Mouse (Mus musculus) olfactory bulb, adult 2 months (tissue): ENCODE measurements at regions not wholly inside any gene's neighbourhood (a gene's known extent, or its start where the extent isn't known, plus 50 kb on each side); places are given as distances from the start of the nearest gene placed in this dataset.
A peak's percentile ranks its signal among the peaks of the same experiment; 100 is the strongest.

ENCODE experiments used
- H3K27ac ChIP-seq: fragments of 200-500 bp; 2 replicates; pipeline ENCODE4 v1.5.1; 2012; ENCODE audit warnings: low read depth, low read length; ENCODE audit not compliant: insufficient read depth
- H3K4me1 ChIP-seq: fragments of 200-500 bp; 2 replicates; pipeline ENCODE4 v1.6.1; 2012; ENCODE audit warnings: low read length; ENCODE audit not compliant: control insufficient read depth, insufficient read depth
- H3K4me3 ChIP-seq: fragments of 200-500 bp; 2 replicates; pipeline ENCODE4 v1.5.1; 2012; ENCODE audit warnings: mild to moderate bottlenecking, low read depth, low read length, moderate library complexity; ENCODE audit not compliant: insufficient read depth
- CTCF ChIP-seq: fragments of 200-500 bp; IDR thresholded peaks from 2 replicates; pipeline ENCODE4 v1.5.1; 2012; ENCODE audit warnings: low read depth, mild to moderate bottlenecking, low read length, moderate library complexity; ENCODE audit not compliant: insufficient read depth
- POLR2A ChIP-seq: fragments of 200-500 bp; IDR thresholded peaks from 2 replicates; pipeline ENCODE4 v1.6.1; 2012; ENCODE audit warnings: mild to moderate bottlenecking, low read depth, low read length, moderate library complexity; ENCODE audit not compliant: insufficient read depth
- WGBS: fragments of 180-500 bp; shearing (Covaris S2); methylation state at CpG from one replicate; pipeline ENCODE4 v1.1.7; 2018; 5-methylcytosine and 5-hydroxymethylcytosine counted together

DNA sequence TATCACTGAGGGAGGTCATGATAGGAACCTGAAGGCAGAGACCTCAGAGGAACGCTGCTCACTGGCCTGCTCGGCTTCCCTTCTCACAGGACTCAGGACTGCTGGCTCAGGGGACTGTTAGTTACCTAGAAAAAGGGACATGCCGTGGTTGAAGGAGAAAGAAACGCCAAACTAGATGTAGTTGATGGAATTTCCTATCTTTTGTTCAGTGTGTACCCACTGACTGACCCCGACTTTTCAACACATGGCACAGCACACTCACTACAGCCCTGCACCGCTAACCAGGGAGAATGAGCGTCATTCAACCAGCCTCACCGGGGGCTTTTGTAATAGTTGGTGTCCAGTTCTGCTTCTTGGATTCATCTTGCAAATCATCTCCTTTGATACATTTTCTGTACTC is 86.8 kb upstream of the Dlg1 start:
- Histone ChIP-seq H3K4me3 (no peak overlapping the region), H3K27ac (no peak overlapping the region), H3K4me1 (peaks cover 3% of the 10 kb centered on the region; the same call in 1 of the 2 replicates)
- TF ChIP-seq CTCF (no peak), POLR2A (no peak)
- 80% methylated on average over 8 of the region's 8 CpGs for WGBS

DNA sequence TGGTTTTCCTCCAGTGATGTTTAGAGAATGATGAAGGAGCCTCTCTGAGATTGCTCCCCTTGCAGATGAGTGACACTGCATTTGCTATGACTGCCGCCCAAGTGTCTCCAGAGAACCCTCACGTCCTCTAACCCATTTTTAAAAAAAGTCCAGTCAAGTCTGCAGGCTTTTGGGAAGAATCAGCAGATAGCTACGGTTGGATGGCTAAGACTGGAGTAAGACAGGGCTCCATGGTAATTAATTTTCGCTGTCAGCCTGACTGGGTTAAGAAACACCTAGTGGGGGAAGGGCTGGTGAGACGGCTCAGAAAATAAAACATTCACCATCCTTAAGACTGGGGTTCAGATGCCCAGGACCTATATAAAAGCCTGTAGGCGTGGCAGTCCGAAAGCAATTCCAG is 85.9 kb upstream of the Dlg1 start:
- Histone ChIP-seq H3K4me3 (no peak overlapping the region), H3K27ac (no peak overlapping the region), H3K4me1 (peaks cover 2% of the 10 kb centered on the region; the same call in 1 of the 2 replicates)
- 86% methylated on average over 7 of the region's 7 CpGs for WGBS
- no peak for TF ChIP-seq POLR2A

DNA sequence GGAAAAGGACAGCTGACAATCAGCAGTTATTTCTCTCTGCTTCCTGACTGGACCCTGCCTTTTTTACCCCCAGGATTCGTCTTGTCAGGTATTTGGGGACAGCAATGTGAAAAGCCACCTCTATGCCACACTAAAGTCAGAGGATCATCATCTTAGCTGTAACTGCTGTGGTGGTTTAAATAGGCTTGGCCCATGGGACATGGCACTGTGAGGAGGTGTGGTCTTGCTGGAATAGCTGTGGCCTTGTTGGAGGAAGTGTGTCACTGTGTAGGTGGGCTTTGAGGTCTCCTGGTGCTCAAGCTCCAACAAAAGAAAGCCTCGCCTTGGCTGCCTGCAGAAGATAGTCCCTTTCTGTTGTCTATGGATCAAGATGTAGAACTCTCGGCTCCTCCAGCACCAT is 83.9 kb upstream of the Dlg1 start:
- Histone ChIP-seq H3K27ac (no peak overlapping the region), H3K4me3 (no peak overlapping the region), H3K4me1 (peaks cover 2% of the 10 kb centered on the region; the same call in 1 of the 2 replicates)
- 96% methylated on average over 3 of the region's 3 CpGs for WGBS
- no peak for TF ChIP-seq POLR2A
- no peak for TF ChIP-seq CTCF

DNA sequence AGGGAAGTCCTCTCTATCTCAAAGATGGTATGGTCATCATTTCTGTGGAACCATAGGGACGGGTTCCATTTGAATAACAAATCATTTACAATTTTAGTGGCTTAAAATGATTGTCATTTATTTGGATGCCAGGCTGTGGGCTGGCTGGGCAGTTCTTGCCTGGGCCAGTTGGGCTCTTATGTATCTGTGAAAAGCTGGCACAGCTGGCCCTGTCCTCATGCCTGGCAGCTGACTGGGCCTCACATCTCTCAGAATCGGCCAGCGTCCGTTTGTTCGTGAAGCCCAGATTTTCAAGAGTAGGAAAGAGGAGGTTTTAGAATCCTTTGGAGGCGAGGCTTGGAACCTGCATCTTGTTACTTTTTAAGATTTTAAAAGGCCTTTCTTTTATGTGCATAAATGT is 82.5 kb upstream of the Dlg1 start:
- TF ChIP-seq CTCF (no peak), POLR2A (no peak)
- WGBS = 75% methylated on average over 6 of the region's 6 CpGs
- peaks cover 2% of the 10 kb centered on the region; the same call in 1 of the 2 replicates for H3K4me1 ChIP-seq
- no peak overlapping the region for H3K27ac ChIP-seq
- no peak overlapping the region for H3K4me3 ChIP-seq

DNA sequence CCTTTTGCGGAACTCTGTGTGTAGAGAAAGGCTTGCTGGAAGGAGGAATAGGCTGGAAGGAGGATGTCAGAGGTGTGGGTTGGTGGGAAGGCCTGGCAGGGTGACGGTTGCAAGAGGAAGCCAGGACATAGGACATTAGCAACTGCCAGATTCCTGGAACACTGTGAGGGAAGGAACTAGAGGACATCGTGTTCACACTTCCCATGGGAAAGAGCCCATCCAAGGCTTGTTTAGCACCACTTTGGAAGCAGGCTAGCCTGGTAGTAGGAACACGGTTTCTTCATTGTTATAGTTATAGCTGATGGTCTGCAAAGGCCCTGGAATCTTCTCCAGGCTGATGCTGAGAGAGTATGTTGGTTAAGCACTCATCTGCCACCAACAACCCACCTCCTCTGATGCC is 80.4 kb upstream of the Dlg1 start:
- no peak overlapping the region for H3K4me3 ChIP-seq
- TF ChIP-seq POLR2A (no peak), CTCF (no peak)
- WGBS = 90% methylated on average over 4 of the region's 4 CpGs
- no peak overlapping the region for H3K27ac ChIP-seq
- peaks cover 2% of the 10 kb centered on the region; the same call in 1 of the 2 replicates for H3K4me1 ChIP-seq

DNA sequence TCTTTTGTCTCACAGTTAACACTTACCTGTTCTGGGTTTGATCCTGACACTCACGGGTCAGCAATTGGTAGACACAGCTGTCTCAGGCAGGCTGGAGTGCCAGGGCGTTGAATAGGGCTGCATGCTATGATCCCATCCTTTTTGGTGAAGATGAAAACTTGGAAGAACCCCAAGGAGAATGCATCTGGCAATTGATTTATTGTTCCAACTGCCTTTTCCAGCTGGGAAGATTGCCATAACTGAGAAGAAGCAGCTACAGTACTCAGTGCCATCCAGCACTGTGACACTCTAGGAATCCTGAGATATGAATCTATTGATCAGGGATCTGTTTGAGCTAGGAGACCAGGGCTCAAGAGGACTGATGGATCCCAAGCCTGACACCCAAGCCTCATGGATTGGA is 79.6 kb upstream of the Dlg1 start:
- Histone ChIP-seq H3K27ac (no peak overlapping the region), H3K4me3 (no peak overlapping the region), H3K4me1 (peaks cover 2% of the 10 kb centered on the region; the same call in 1 of the 2 replicates)
- no peak for TF ChIP-seq POLR2A
- no peak for TF ChIP-seq CTCF
- 66% methylated on average over 2 of the region's 2 CpGs for WGBS

DNA sequence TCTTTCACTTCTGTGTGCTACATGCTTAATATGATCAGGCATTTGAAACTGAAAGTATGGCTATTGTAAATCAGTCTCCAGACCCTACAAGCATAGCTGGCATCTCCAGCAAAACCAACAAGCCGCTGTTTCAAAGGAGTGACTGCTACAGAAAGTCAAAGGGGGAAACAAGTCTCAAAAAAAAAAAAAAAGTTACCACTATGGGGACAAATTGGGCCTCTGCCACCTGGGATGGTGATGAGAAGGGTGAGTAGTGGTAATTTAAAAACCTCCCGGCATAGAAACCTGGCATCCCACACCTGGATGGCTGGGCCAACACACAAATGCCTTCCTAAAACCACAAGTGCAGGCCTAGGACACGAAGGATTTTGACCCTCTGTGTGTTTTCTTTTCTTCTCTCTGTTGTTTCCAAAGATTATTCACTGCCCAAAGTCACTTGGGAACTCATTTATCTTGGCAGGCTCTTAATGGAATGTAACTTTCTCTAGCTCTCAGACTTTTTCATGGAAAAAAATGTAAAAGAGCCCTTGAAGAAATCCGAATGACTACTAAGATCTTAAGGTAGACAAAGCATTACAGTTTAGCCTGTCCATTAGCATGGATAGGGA is 78.9 kb upstream of the Dlg1 start:
- 76% methylated on average over 4 of the region's 4 CpGs for WGBS
- Histone ChIP-seq H3K4me3 (no peak overlapping the region), H3K27ac (no peak overlapping the region), H3K4me1 (peaks cover 6% of the 10 kb centered on the region)
- TF ChIP-seq POLR2A (no peak), CTCF (no peak)

DNA sequence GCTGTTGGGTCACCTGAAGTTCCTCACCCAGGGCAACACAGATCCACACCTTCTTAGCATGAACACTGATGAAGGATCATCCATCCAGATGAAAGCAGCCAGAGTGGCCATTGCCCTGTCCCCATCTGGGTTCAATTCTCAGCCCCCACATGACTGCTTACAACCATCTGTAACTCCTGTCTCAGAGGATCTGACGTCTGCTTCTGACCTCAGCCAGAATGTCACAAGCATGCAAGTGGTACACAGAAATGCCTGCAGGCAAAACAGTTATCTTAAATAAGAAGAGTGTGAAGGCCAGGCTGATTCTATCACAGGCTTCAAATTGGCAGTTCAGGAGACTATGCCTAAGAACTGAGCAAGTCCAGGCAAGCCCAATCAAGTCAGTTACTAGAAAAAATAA is 76.2 kb upstream of the Dlg1 start:
- Histone ChIP-seq H3K4me3 (no peak overlapping the region), H3K27ac (no peak overlapping the region), H3K4me1 (peaks cover 19% of the 10 kb centered on the region)
- no peak for TF ChIP-seq CTCF
- TF ChIP-seq POLR2A = no peak
- WGBS = 81% methylated on average over 1 of the region's 1 CpGs

DNA sequence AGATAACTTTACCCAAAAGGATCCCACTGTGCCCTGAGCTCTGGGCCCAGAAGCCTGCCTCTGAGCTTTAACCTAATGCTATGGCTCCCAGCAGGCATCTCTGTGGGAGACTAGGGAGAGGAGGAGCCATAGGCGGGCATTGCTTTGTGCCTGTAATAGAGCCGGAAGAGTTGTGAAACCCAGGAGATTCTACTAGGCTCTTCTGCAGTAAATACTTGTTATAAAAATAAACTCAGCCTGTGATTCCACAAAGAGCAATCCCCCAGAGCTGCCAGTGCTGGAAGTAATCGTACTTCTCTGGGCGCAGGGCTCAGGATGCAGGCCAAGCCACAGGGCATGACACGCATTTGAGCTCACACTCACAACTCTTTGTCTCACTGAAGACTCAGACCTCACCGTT is 73.7 kb upstream of the Dlg1 start:
- Histone ChIP-seq H3K4me1 (peaks cover 37% of the 10 kb centered on the region), H3K4me3 (no peak overlapping the region), H3K27ac (peak overlapping the region; percentile 78)
- WGBS = 6% methylated on average over 6 of the region's 6 CpGs
- TF ChIP-seq POLR2A = no peak
- no peak for TF ChIP-seq CTCF

DNA sequence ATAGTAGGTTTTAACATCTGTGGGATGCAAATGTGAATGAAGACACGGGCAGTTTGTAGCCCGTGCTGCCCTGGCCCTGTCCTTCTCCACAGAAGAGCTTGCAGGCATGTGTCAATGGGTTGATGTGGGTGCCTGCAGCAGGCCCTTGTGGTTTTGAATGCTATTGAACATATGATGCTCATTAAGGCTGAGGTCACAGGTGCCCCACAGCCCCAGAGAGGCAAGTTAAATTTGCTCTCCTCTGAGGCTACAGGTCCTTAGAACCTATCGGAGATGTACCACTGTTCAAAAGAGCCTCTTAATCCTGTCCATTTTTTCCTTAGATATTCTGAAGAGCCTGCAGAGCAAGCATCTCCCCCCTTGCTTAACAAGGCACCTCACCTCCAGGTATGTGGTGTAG is 71.7 kb upstream of the Dlg1 start:
- WGBS = 72% methylated on average over 3 of the region's 3 CpGs
- Histone ChIP-seq H3K4me3 (no peak overlapping the region), H3K27ac (peak overlapping the region; percentile 95; the same call in 1 of the 2 replicates), H3K4me1 (peaks cover 37% of the 10 kb centered on the region)
- TF ChIP-seq CTCF (no peak), POLR2A (no peak)
